Mouse (Mus musculus) stomach, embryonic 15.5 days (tissue): ENCODE results near the gene Gm20388. TPM values are rescaled to one million over a fixed set of nuclear protein-coding genes. Genes with fewer than 3 reads are reported as not detected.

Experiments
- ATAC-seq: fragments of 200-750 bp; cut with Nextera tagmentation; 2 replicates; pipeline ENCODE4 v1.8.0; 2017; ENCODE audit warnings: low read depth, moderate number of reproducible peaks, moderate TSS enrichment; ENCODE audit not compliant: insufficient read depth, low FRiP score
- H3K27ac ChIP-seq: fragments of 300-500 bp; sonication (generic); 2 replicates; pipeline ENCODE4 v1.5.1; 2015; ENCODE audit warnings: mild to moderate bottlenecking, inconsistent platforms
- H3K27me3 ChIP-seq: fragments of 300-500 bp; sonication (generic); replicated peaks from 2 replicates; pipeline ENCODE4 v1.6.1; 2015; ENCODE audit warnings: inconsistent platforms
- H3K36me3 ChIP-seq: fragments of 300-500 bp; sonication (generic); 2 replicates; pipeline ENCODE4 v1.6.1; 2015; ENCODE audit warnings: inconsistent platforms
- H3K4me1 ChIP-seq: fragments of 300-500 bp; sonication (generic); 2 replicates; pipeline ENCODE4 v1.6.1; 2015; ENCODE audit warnings: inconsistent platforms
- H3K4me2 ChIP-seq: fragments of 300-500 bp; sonication (generic); 2 replicates; pipeline ENCODE4 v1.6.1; 2015; ENCODE audit warnings: mild to moderate bottlenecking, inconsistent platforms
- H3K4me3 ChIP-seq: fragments of 300-500 bp; sonication (generic); replicated peaks from 2 replicates; pipeline ENCODE4 v1.5.1; 2015; ENCODE audit warnings: inconsistent platforms
- H3K9ac ChIP-seq: fragments of 300-500 bp; sonication (generic); 2 replicates; pipeline ENCODE4 v1.6.1; 2015; ENCODE audit warnings: inconsistent platforms
- H3K9me3 ChIP-seq: fragments of 300-500 bp; sonication (generic); 2 replicates; pipeline ENCODE4 v1.6.1; 2016; ENCODE audit warnings: inconsistent platforms
- WGBS: fragments of 180-500 bp; shearing (Covaris S2); methylation state at CpG from one replicate; pipeline ENCODE4 v1.1.7; 2015; 5-methylcytosine and 5-hydroxymethylcytosine counted together
- polyA plus RNA-seq: library from polyadenylated mRNA; unstranded; fragments of >200 nt; fragmentation: Nextera tagmentation; extraction: Ambion mirVana; gene quantifications from 2 replicates; pipeline ENCODE4 v1.2.1, GENCODE M21; 2015

Gm20388 gene
- polyA plus RNA-seq, 1 experiment from 2014 or later = not detected

GRCm38 (mm10) chr8:120823331-120823730, 912.7 kb downstream of the Gm20388 start:
- Histone ChIP-seq H3K9me3 (no peaks in the 10 kb centered on the region), H3K4me1 (peaks cover 7% of the 10 kb centered on the region; the same call in 1 of the 2 replicates), H3K27ac (no peak overlapping the region), H3K4me2 (no peak overlapping the region), H3K4me3 (no peak overlapping the region), H3K36me3 (no peaks in the 10 kb centered on the region), H3K27me3 (no peaks in the 10 kb centered on the region), H3K9ac (no peak overlapping the region)
- 62% methylated on average over 6 of the region's 6 CpGs for WGBS
- ATAC-seq = no peak

GRCm38 (mm10) chr8:120823887-120824286, 913.2 kb downstream of the Gm20388 start:
- peaks cover 7% of the 10 kb centered on the region; the same call in 1 of the 2 replicates for H3K4me1 ChIP-seq
- no peaks in the 10 kb centered on the region for H3K9me3 ChIP-seq
- no peaks in the 10 kb centered on the region for H3K27me3 ChIP-seq
- no peak overlapping the region for H3K27ac ChIP-seq
- no peak for ATAC-seq
- H3K9ac ChIP-seq = no peak overlapping the region
- no peak overlapping the region for H3K4me3 ChIP-seq
- WGBS = 60% methylated on average over 8 of the region's 8 CpGs
- H3K36me3 ChIP-seq = no peaks in the 10 kb centered on the region
- no peak overlapping the region for H3K4me2 ChIP-seq

DNA sequence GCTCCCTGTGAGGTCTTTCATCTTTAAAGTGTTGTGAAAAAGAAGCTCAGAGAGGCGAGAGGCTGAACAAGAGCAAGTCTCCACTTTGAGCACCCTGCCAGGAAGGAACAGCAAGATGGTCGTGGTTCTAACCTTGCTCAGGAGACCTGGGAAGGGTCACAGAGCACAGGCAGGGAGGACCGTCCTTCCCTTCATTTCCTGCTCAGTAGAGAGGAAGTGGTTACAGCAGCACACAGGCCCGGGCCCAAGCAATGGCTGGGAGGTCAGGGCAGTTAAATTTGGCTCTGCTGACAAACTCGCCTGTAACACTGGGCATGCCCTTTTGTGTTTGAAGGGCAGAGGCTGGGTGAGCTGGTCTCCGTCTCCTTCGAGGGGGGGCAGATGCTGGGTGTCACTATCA, 914.0 kb downstream of the Gm20388 start:
- no peak overlapping the region for H3K27ac ChIP-seq
- H3K4me1 ChIP-seq = peaks cover 7% of the 10 kb centered on the region; the same call in 1 of the 2 replicates
- ATAC-seq = no peak
- no peaks in the 10 kb centered on the region for H3K27me3 ChIP-seq
- no peaks in the 10 kb centered on the region for H3K36me3 ChIP-seq
- WGBS = 71% methylated on average over 7 of the region's 7 CpGs
- no peak overlapping the region for H3K9ac ChIP-seq
- no peak overlapping the region for H3K4me2 ChIP-seq
- no peaks in the 10 kb centered on the region for H3K9me3 ChIP-seq
- no peak overlapping the region for H3K4me3 ChIP-seq

GRCm38 (mm10) chr8:120828279-120828678, 917.6 kb downstream of the Gm20388 start:
- H3K9ac ChIP-seq = no peak overlapping the region
- peaks cover 17% of the 10 kb centered on the region; the same call in 1 of the 2 replicates for H3K4me1 ChIP-seq
- WGBS = 24% methylated on average over 14 of the region's 14 CpGs
- H3K9me3 ChIP-seq = no peaks in the 10 kb centered on the region
- no peak overlapping the region for H3K4me2 ChIP-seq
- ATAC-seq = no peak
- H3K36me3 ChIP-seq = no peaks in the 10 kb centered on the region
- no peaks in the 10 kb centered on the region for H3K27me3 ChIP-seq
- H3K4me3 ChIP-seq = no peak overlapping the region
- H3K27ac ChIP-seq = no peak overlapping the region

GRCm38 (mm10) chr8:120830661-120831060, 920.0 kb downstream of the Gm20388 start:
- 0 out of 2 replicates have a peak, but pooled peaks have one; percentile 15 for ATAC-seq
- H3K27ac ChIP-seq = no peak overlapping the region
- H3K36me3 ChIP-seq = no peaks in the 10 kb centered on the region
- H3K4me1 ChIP-seq = peaks cover 17% of the 10 kb centered on the region; the same call in 1 of the 2 replicates
- H3K4me2 ChIP-seq = peak overlapping the region; percentile 16; the same call in 1 of the 2 replicates
- no peaks in the 10 kb centered on the region for H3K27me3 ChIP-seq
- H3K4me3 ChIP-seq = no peak overlapping the region
- WGBS = 50% methylated on average over 12 of the region's 12 CpGs
- H3K9me3 ChIP-seq = no peaks in the 10 kb centered on the region
- no peak overlapping the region for H3K9ac ChIP-seq

- 5% methylated on average over 14 of the region's 14 CpGs for WGBS
- peak overlapping the region; percentile 67; the same call in 1 of the 2 replicates for H3K27ac ChIP-seq
- no peaks in the 10 kb centered on the region for H3K9me3 ChIP-seq
- H3K36me3 ChIP-seq = no peaks in the 10 kb centered on the region
- peaks cover 17% of the 10 kb centered on the region; the same call in 1 of the 2 replicates for H3K4me1 ChIP-seq
- H3K9ac ChIP-seq = no peak overlapping the region
- peak; percentile 25; the same call in 1 of the 2 replicates for ATAC-seq
- peak overlapping the region; percentile 14; the same call in 1 of the 2 replicates for H3K4me3 ChIP-seq
- no peaks in the 10 kb centered on the region for H3K27me3 ChIP-seq
- H3K4me2 ChIP-seq = peak overlapping the region; percentile 30
These were observed 921.4 kb downstream of the Gm20388 start for GRCm38 (mm10) chr8:120832022-120832421.

DNA sequence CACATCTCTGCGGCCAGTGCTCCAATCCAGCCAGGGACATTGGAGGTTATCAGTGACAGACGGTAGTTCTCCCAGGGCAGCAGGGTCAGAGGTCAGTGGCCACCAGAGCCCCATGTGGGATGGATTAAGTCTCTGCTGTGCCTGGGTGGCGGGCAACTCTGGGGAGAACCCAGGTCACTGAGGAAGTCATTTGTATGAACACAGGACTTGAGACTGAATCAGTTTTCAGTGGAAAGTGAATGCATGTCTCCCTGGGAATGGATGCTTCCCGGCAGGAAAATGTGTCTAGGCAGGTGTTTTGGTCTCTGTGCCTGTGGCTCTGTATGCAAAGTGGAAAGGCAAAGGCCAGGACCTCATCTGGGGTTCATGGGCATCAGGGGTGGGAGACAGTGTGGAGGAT, 922.6 kb downstream of the Gm20388 start:
- 45% methylated on average over 4 of the region's 4 CpGs for WGBS
- no peaks in the 10 kb centered on the region for H3K36me3 ChIP-seq
- no peaks in the 10 kb centered on the region for H3K9me3 ChIP-seq
- H3K27me3 ChIP-seq = no peaks in the 10 kb centered on the region
- peaks cover 10% of the 10 kb centered on the region; the same call in 1 of the 2 replicates for H3K4me1 ChIP-seq
- H3K27ac ChIP-seq = no peak overlapping the region
- no peak overlapping the region for H3K4me2 ChIP-seq
- no peak overlapping the region for H3K4me3 ChIP-seq
- no peak overlapping the region for H3K9ac ChIP-seq
- ATAC-seq = no peak

DNA sequence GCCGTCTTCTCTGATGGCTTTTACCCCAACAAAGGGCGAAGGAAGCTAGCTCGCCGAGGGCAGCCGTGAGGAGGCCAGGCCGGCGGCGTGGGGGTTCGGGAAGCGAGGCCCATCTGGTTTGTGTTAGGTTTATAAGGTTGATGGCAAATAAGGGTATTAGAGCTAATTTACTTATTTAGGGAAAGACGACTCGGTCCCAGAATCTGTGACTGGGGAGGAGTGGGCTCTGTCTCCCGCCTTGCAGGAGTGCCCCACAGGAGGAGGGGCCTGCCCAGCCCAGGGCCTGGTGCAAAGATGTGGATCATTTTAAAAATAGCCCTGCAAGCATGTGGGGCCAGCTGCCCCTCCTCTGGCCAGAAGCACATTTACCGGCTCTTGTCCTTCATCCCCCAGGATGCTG, 928.4 kb downstream of the Gm20388 start:
- no peak overlapping the region for H3K9ac ChIP-seq
- no peak overlapping the region for H3K4me2 ChIP-seq
- no peak overlapping the region for H3K27ac ChIP-seq
- no peak for ATAC-seq
- WGBS = 62% methylated on average over 14 of the region's 14 CpGs
- H3K9me3 ChIP-seq = no peaks in the 10 kb centered on the region
- no peak overlapping the region for H3K4me3 ChIP-seq
- H3K4me1 ChIP-seq = peaks cover 4% of the 10 kb centered on the region; the same call in 1 of the 2 replicates
- no peaks in the 10 kb centered on the region for H3K27me3 ChIP-seq
- no peaks in the 10 kb centered on the region for H3K36me3 ChIP-seq

DNA sequence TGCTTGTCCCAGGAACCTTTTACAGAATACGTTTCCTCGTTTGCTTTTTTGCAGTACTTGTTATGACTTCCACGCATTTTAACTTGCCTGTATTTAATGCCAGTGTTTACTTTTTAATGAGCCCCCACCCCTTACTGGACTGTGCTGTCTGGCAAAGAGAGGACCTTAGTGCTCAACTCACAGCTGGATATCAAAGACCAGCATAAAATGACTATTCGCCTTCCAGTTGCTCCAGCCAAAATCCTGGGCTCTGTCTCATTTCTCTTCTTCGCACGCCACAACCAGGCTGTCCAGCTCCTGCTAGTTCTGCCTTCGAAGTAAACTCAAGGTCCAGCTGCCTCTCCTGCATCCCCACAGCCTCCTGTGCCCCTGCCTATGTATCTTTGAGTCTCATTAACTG, 932.4 kb downstream of the Gm20388 start:
- ATAC-seq = no peak
- H3K4me1 ChIP-seq = peaks cover 12% of the 10 kb centered on the region
- WGBS = 29% methylated on average over 7 of the region's 7 CpGs
- H3K9ac ChIP-seq = no peak overlapping the region
- no peak overlapping the region for H3K4me2 ChIP-seq
- no peak overlapping the region for H3K4me3 ChIP-seq
- no peaks in the 10 kb centered on the region for H3K9me3 ChIP-seq
- no peaks in the 10 kb centered on the region for H3K27me3 ChIP-seq
- H3K27ac ChIP-seq = peak overlapping the region; percentile 79
- no peaks in the 10 kb centered on the region for H3K36me3 ChIP-seq

- ATAC-seq = no peak
- H3K27ac ChIP-seq = no peak overlapping the region
- H3K9me3 ChIP-seq = no peaks in the 10 kb centered on the region
- peaks cover 8% of the 10 kb centered on the region for H3K4me1 ChIP-seq
- H3K4me3 ChIP-seq = no peak overlapping the region
- H3K9ac ChIP-seq = no peak overlapping the region
- no peaks in the 10 kb centered on the region for H3K27me3 ChIP-seq
- no peak overlapping the region for H3K4me2 ChIP-seq
- no peaks in the 10 kb centered on the region for H3K36me3 ChIP-seq
- 77% methylated on average over 5 of the region's 5 CpGs for WGBS
These were observed 935.4 kb downstream of the Gm20388 start for GRCm38 (mm10) chr8:120846018-120846417.

DNA sequence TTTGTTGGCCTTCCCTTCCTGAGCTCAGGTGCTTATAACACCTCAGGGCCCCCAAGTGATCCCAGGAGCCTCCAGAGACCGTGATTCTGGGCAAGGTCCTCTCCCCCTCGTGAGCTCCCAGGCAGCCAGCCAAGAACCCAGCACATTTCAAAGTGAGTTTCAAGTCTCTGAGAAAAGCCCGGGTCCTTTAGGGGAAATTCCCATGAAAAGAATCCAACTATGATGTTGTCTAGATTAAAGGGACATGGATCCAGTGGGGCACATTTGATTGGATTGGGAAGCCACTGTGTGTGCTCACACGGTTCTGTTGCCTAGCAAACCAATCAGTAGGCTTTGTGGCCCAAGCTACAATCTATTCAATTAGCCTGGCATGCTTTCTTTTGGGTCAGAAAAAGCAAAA, 936.6 kb downstream of the Gm20388 start:
- no peak for ATAC-seq
- Histone ChIP-seq H3K9me3 (no peaks in the 10 kb centered on the region), H3K27ac (peak overlapping the region; percentile 61; the same call in 1 of the 2 replicates), H3K9ac (no peak overlapping the region), H3K4me2 (no peak overlapping the region), H3K4me3 (no peak overlapping the region), H3K27me3 (no peaks in the 10 kb centered on the region), H3K4me1 (peaks cover 8% of the 10 kb centered on the region; the same call in 1 of the 2 replicates), H3K36me3 (no peaks in the 10 kb centered on the region)
- WGBS = 12% methylated on average over 4 of the region's 4 CpGs

- WGBS = 7% methylated on average over 13 of the region's 14 CpGs
- no peak overlapping the region for H3K4me3 ChIP-seq
- H3K27ac ChIP-seq = no peak overlapping the region
- H3K9me3 ChIP-seq = no peaks in the 10 kb centered on the region
- no peak for ATAC-seq
- H3K27me3 ChIP-seq = no peaks in the 10 kb centered on the region
- H3K4me1 ChIP-seq = peaks cover 8% of the 10 kb centered on the region; the same call in 1 of the 2 replicates
- no peaks in the 10 kb centered on the region for H3K36me3 ChIP-seq
- peak overlapping the region; percentile 19; the same call in 1 of the 2 replicates for H3K4me2 ChIP-seq
- H3K9ac ChIP-seq = no peak overlapping the region
These were observed 937.1 kb downstream of the Gm20388 start for GRCm38 (mm10) chr8:120847735-120848134.

GRCm38 (mm10) chr8:120848434-120848833, 937.8 kb downstream of the Gm20388 start:
- ATAC-seq = no peak

More at GRCm38 (mm10) chr8:120848434-120848833, 937.8 kb downstream of the Gm20388 start:
- WGBS = 57% methylated on average over 4 of the region's 4 CpGs
- no peak overlapping the region for H3K27ac ChIP-seq
- H3K36me3 ChIP-seq = no peaks in the 10 kb centered on the region
- H3K9ac ChIP-seq = no peak overlapping the region
- peaks cover 8% of the 10 kb centered on the region; the same call in 1 of the 2 replicates for H3K4me1 ChIP-seq
- no peak overlapping the region for H3K4me3 ChIP-seq
- H3K4me2 ChIP-seq = no peak overlapping the region
- no peaks in the 10 kb centered on the region for H3K27me3 ChIP-seq
- no peaks in the 10 kb centered on the region for H3K9me3 ChIP-seq
